Mouse (Mus musculus): Measurements from ENCODE around the gene Bicd2. TPM values are rescaled to one million over a fixed set of nuclear protein-coding genes. Genes with fewer than 3 reads are reported as not detected.

The Bicd2 gene
- polyA plus RNA-seq, 1 experiment = 42.5 TPM

DNA sequence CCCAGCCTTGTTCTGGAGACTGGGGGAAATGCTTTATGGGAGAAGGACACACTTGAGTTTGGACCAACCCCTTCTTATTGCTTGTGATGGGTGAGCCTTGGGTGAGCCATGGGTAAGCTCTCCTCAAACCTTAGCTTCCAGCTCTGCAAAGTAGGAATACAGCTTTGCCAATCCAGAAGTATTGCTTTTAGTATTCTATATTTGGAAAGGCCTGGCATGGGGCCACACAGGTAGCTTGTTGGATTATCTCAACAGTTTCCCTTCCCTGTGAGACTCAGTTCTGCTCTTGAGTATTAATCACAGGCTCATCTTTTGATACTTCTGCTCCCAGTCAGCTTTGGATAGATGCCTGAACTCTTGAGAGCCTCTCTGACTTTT is 1.3 kb downstream of the Bicd2 start:
- TF ChIP-seq CTCF (IDR thresholded peaks at IDR 0.05; ENCODE audit: low read depth, low read length) (no peak), POLR2A (IDR thresholded peaks at IDR 0.05; ENCODE audit: borderline replicate concordance, low read depth, low read length) (no peak)
- H3K4me3 ChIP-seq (ENCODE audit: insufficient read depth, low read length) = peak overlapping the region; percentile 90
- peaks cover 37% of the 10 kb centered on the region for H3K4me1 ChIP-seq (ENCODE audit: control insufficient read depth, insufficient read depth, low read length)
- no peak overlapping the region for H3K27ac ChIP-seq (ENCODE audit: insufficient read depth, low read depth, low read length)

DNA sequence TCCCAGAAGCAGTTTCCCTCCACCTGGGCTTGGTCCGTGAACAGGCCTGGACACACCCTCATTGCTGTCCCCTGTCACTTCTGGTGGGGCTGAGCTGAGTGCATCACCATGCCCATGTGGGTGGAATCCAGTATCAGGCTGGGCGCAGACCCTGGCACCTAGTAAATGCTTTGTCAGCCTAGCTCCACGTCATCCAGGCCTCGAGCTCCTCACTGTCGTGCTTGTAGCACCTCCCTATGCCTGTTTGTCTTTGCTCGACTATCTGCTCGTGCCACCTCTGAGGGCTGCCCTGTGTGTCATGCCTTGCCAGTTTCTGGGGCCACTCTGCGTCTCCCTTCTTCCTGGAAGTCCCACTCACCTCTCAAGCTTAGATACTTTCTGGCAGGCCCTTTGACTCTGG is 3.2 kb downstream of the Bicd2 start:
- Histone ChIP-seq H3K4me1 (ENCODE audit: control insufficient read depth, insufficient read depth, low read length) (peaks cover 51% of the 10 kb centered on the region), H3K4me3 (ENCODE audit: insufficient read depth, low read length) (no peak overlapping the region), H3K27ac (ENCODE audit: insufficient read depth, low read depth, low read length) (no peak overlapping the region)
- no peak for TF ChIP-seq CTCF (IDR thresholded peaks at IDR 0.05; ENCODE audit: low read depth, low read length)
- no peak for TF ChIP-seq POLR2A (IDR thresholded peaks at IDR 0.05; ENCODE audit: borderline replicate concordance, low read depth, low read length)

DNA sequence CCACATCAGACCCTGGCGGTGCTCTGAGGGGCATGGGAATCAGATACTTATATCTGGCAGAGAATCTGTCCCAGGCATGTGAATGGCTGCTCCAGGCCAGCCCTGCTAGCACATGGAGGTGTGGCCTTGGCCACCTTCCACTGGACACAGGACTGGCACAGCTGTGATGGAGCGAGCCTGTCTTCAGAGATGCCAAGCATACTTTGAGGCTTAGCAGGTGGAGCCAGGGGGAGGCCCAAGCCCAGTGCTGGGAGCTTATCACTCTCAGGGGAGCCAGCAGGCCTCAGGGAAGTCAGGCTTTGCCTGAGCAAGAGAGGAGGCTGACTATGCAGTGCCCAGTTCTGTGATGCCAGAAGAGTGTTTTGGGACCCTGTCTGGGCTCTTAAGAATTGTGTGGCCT is 4.1 kb downstream of the Bicd2 start:
- H3K4me3 ChIP-seq (ENCODE audit: insufficient read depth, low read length) = no peak overlapping the region
- TF ChIP-seq CTCF (IDR thresholded peaks at IDR 0.05; ENCODE audit: low read depth, low read length) (no peak), POLR2A (IDR thresholded peaks at IDR 0.05; ENCODE audit: borderline replicate concordance, low read depth, low read length) (no peak)
- peaks cover 58% of the 10 kb centered on the region for H3K4me1 ChIP-seq (ENCODE audit: control insufficient read depth, insufficient read depth, low read length)
- H3K27ac ChIP-seq (ENCODE audit: insufficient read depth, low read depth, low read length) = no peak overlapping the region

DNA sequence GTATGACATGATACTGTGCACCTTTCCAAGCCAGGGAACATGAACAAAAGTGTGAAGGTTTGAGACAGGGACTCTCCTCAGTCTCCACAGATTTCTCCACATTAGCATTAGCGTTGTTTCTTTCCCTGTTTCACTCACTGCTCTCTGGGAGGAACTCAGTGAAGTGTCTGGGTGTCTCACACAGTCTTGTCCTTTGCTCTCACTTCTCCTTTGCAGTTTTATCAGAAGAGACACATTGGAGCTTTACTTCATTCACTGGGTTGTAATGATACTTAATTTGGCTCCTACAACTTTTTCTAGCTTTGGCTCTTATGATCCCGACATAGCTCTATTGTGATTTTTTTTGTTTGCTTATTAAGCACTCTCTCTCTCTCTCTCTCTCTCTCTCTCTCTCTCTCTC is 7.1 kb downstream of the Bicd2 start:
- Histone ChIP-seq H3K4me3 (ENCODE audit: insufficient read depth, low read length) (no peak overlapping the region), H3K27ac (ENCODE audit: insufficient read depth, low read depth, low read length) (no peak overlapping the region), H3K4me1 (ENCODE audit: control insufficient read depth, insufficient read depth, low read length) (peaks cover 71% of the 10 kb centered on the region)
- TF ChIP-seq CTCF (IDR thresholded peaks at IDR 0.05; ENCODE audit: low read depth, low read length) = no peak
- no peak for TF ChIP-seq POLR2A (IDR thresholded peaks at IDR 0.05; ENCODE audit: borderline replicate concordance, low read depth, low read length)

DNA sequence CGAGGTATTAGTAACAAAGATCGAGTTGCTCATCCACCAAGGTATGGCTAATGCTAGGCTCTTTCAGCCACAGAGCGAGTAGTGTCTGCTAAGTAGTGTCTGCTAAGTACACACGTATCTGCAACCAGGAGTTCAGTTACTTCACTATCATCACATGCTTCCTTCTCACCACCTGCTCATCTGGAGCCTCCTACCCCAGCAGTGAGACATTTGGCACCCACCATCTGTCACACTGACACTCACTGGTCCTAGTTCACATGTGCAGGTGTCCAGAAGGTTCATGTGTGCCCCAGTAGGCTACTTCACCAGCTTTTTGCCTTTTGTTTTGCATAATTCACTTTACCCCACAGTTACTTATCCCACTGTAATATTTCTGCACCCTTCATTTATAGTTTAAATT is 8.0 kb downstream of the Bicd2 start:
- TF ChIP-seq CTCF (IDR thresholded peaks at IDR 0.05; ENCODE audit: low read depth, low read length) = no peak
- TF ChIP-seq POLR2A (IDR thresholded peaks at IDR 0.05; ENCODE audit: borderline replicate concordance, low read depth, low read length) = no peak
- no peak overlapping the region for H3K27ac ChIP-seq (ENCODE audit: insufficient read depth, low read depth, low read length)
- H3K4me3 ChIP-seq (ENCODE audit: insufficient read depth, low read length) = no peak overlapping the region
- peaks cover 72% of the 10 kb centered on the region for H3K4me1 ChIP-seq (ENCODE audit: control insufficient read depth, insufficient read depth, low read length)

DNA sequence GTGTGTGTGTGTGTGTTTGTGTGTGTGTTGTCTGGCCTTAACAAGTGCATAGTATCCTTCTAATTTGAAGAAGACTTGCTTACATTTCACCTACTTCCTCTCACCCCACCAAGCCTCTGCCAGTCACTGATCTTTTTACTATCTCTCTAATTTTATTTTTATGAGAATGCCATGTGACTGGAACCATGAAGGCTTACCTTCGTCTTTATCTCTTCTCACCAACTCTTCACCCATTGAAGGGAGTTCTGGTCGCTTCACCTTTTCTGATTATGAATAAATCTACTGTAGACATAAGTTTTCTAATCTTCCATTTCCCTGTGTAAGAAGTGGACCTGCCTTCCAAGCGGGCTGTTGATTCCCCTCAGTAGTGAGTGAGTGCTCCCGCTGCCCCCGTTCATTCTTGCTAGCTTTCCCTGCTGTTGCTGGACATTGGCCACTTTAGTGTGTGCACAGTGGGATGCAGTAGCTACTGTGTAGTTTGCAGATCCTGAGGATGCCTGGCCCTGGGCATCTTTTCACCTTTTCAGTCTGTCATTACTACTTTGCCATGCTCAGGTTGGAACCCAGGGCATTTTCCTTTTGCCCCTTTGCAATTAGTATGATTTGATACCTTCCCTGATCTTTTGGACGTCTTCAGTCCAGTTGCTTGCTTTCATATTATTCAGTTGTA is 8.6 kb downstream of the Bicd2 start:
- TF ChIP-seq POLR2A (IDR thresholded peaks at IDR 0.05; ENCODE audit: borderline replicate concordance, low read depth, low read length) (no peak), CTCF (IDR thresholded peaks at IDR 0.05; ENCODE audit: low read depth, low read length) (no peak)
- peaks cover 69% of the 10 kb centered on the region for H3K4me1 ChIP-seq (ENCODE audit: control insufficient read depth, insufficient read depth, low read length)
- H3K27ac ChIP-seq (ENCODE audit: insufficient read depth, low read depth, low read length) = no peak overlapping the region
- H3K4me3 ChIP-seq (ENCODE audit: insufficient read depth, low read length) = no peak overlapping the region

DNA sequence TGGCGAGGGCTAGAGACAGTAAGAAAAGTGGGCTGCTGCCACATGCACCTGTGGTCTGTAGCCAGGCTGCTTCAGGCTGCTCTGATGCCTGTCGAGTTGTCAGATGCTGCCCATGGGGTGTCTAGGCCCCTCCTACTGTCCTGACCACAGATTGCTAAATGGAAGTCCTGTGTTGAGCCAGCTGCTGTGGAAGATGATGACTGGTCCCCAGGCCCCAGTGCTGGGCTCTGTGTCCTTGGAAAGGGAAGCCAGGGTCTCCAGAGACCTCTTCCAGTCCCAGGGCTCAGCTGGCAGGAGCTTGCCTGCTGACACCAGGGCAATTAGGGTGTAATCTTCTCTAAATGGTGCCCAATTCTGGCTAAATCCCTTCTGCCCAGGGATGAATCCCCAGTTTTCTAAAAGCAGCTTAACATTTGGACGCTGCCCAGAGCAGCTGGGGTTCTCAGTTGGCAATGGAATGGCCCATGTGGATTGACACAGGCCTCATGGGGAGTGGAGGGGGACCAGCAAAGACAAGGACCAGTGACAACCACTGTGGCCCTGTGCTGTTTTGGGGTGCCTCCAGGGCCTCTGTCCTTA is 11.3 kb downstream of the Bicd2 start:
- no peak overlapping the region for H3K4me3 ChIP-seq (ENCODE audit: insufficient read depth, low read length)
- H3K4me1 ChIP-seq (ENCODE audit: control insufficient read depth, insufficient read depth, low read length) = peaks cover 73% of the 10 kb centered on the region
- no peak for TF ChIP-seq POLR2A (IDR thresholded peaks at IDR 0.05; ENCODE audit: borderline replicate concordance, low read depth, low read length)
- no peak for TF ChIP-seq CTCF (IDR thresholded peaks at IDR 0.05; ENCODE audit: low read depth, low read length)
- H3K27ac ChIP-seq (ENCODE audit: insufficient read depth, low read depth, low read length) = no peak overlapping the region

DNA sequence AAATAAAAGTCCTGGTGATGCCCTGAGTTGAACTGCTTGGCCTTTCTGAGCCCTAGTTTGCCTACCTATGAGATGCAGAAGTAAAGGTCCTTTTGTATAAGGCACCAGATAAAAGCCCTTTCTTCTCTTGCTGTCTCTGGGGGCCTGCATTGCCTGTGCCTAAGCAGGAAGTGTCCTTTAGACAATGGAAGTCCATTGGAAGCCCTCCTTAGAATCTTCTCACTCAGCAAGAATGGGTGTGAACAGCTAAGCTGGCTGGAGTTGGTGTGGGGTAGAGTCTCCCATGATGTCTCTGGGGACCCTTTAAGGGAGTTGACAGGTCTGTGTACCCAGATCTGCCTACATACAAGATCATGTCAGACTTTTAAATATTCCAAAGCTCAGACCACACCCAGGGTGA is 12.0 kb downstream of the Bicd2 start:
- no peak overlapping the region for H3K27ac ChIP-seq (ENCODE audit: insufficient read depth, low read depth, low read length)
- no peak overlapping the region for H3K4me3 ChIP-seq (ENCODE audit: insufficient read depth, low read length)
- H3K4me1 ChIP-seq (ENCODE audit: control insufficient read depth, insufficient read depth, low read length) = peaks cover 66% of the 10 kb centered on the region
- TF ChIP-seq CTCF (IDR thresholded peaks at IDR 0.05; ENCODE audit: low read depth, low read length) = no peak
- TF ChIP-seq POLR2A (IDR thresholded peaks at IDR 0.05; ENCODE audit: borderline replicate concordance, low read depth, low read length) = no peak

DNA sequence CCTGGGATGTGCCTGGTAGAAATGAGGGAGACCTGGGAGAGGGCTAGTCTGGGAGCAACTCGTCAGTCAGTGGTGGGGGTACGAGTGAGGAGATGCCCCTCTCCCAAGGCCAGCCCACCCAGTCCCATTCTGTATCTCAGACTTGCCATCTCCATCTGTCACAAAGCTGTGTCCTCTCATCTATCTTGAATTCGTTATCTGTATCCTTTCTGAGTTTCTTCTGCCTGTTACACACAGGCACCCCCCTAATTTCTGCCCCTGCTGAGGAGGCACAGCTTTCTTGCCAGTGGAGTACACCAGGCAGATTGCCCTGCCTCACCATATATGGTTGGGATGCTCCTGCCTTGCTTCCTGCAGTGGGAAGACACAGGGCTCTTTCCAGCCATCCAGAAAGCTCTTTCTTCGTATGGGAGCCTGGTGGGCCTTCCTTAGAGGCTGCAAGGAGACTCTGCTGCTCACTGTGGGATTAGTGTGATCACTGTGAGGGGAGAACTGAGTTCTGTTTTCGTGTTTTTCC is 12.7 kb downstream of the Bicd2 start:
- Histone ChIP-seq H3K4me1 (ENCODE audit: control insufficient read depth, insufficient read depth, low read length) (peaks cover 62% of the 10 kb centered on the region), H3K27ac (ENCODE audit: insufficient read depth, low read depth, low read length) (no peak overlapping the region), H3K4me3 (ENCODE audit: insufficient read depth, low read length) (no peak overlapping the region)
- TF ChIP-seq POLR2A (IDR thresholded peaks at IDR 0.05; ENCODE audit: borderline replicate concordance, low read depth, low read length) = no peak
- no peak for TF ChIP-seq CTCF (IDR thresholded peaks at IDR 0.05; ENCODE audit: low read depth, low read length)

DNA sequence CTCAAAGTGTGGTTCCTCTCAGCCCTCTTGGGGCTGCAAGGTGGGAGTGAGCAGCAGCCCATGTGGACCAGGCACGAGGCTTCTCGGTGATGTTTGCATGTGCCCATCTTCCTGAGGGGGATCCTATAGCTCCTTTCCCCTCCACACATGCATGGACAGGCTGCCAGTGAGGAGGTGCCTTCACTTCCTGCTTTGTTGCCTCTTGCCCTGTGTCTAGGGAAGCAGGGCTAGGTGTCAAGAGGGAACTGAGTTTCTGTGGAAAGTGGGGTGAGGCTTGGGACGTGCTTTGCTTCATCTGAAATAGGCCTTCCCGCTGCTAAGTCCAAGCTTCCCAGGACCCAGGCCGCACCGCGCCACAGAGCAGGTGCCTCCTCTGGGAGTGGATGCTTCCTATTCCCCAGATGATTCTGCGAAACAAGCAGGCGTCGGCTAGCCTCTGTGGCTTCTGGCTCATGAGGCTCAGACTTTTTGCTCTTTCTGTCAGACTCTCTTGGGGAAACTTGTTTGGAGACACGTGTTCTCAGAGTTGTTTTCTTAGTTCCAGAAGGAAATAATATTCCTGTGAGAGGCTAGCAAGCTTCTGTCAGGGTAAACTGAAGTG is 14.2 kb downstream of the Bicd2 start:
- no peak overlapping the region for H3K27ac ChIP-seq (ENCODE audit: insufficient read depth, low read depth, low read length)

More for the DNA sequence above, 14.2 kb downstream of the Bicd2 start:
- Histone ChIP-seq H3K4me1 (ENCODE audit: control insufficient read depth, insufficient read depth, low read length) (peaks cover 54% of the 10 kb centered on the region), H3K4me3 (ENCODE audit: insufficient read depth, low read length) (no peak overlapping the region)
- no peak for TF ChIP-seq CTCF (IDR thresholded peaks at IDR 0.05; ENCODE audit: low read depth, low read length)
- TF ChIP-seq POLR2A (IDR thresholded peaks at IDR 0.05; ENCODE audit: borderline replicate concordance, low read depth, low read length) = no peak

Measured in bone marrow macrophage, adult 2 months (primary cell).